Mouse (Mus musculus): ENCODE results near the gene Vta1.
A peak's percentile ranks its signal among the peaks of the same experiment; 100 is the strongest.

Vta1 gene

GRCm38 (mm10) chr10:14705072-14706066 lies at the start of gene Vta1, which contains the start of gene Nmbr:
TSS of gene Vta1 (minus strand) at chr10:14705560.
TSS of gene Nmbr (plus strand) at chr10:14705591.
- peak; percentile 98 for DNase-seq (ENCODE audit: low read depth)

- peak; percentile 89 for DNase-seq (ENCODE audit: low read depth)
These were observed 28.9 kb upstream of the Vta1 start for GRCm38 (mm10) chr10:14734285-14734684.

- DNase-seq (ENCODE audit: low read depth): no peak
These were observed 20.3 kb upstream of the Vta1 start for GRCm38 (mm10) chr10:14725671-14726070.

GRCm38 (mm10) chr10:14718114-14718513 lies 12.8 kb upstream of the Vta1 start, which contains the start of gene Gje1:
TSS of gene Gje1 (minus strand) at chr10:14718214.
- DNase-seq (ENCODE audit: low read depth): no peak

- DNase-seq (ENCODE audit: low read depth): no peak
These were observed 1.4 kb downstream of the Vta1 start for GRCm38 (mm10) chr10:14703830-14704420.

GRCm38 (mm10) chr10:14703239-14703638 lies 2.1 kb downstream of the Vta1 start:
- no peak for DNase-seq (ENCODE audit: low read depth)

- no peak for DNase-seq (ENCODE audit: low read depth)
These were observed 15.0 kb downstream of the Vta1 start for GRCm38 (mm10) chr10:14690349-14690748.

- no peak for DNase-seq (ENCODE audit: low read depth)
These were observed 16.4 kb downstream of the Vta1 start for GRCm38 (mm10) chr10:14688785-14689442.

- DNase-seq (ENCODE audit: low read depth): no peak
These were observed 19.7 kb downstream of the Vta1 start for GRCm38 (mm10) chr10:14685663-14686062.

- no peak for DNase-seq (ENCODE audit: low read depth)
These were observed 39.2 kb downstream of the Vta1 start for GRCm38 (mm10) chr10:14666147-14666546.

- DNase-seq (ENCODE audit: low read depth): peak; percentile 63
These were observed 44.5 kb downstream of the Vta1 start for GRCm38 (mm10) chr10:14660875-14661274.

- DNase-seq (ENCODE audit: low read depth): peak; percentile 93
These were observed 65.7 kb downstream of the Vta1 start for GRCm38 (mm10) chr10:14639635-14640034.

GRCm38 (mm10) chr10:14639043-14639442 lies 66.3 kb downstream of the Vta1 start:
- DNase-seq (ENCODE audit: low read depth): no peak

- DNase-seq (ENCODE audit: low read depth): peak; percentile 74
These were observed 79.7 kb downstream of the Vta1 start for GRCm38 (mm10) chr10:14625706-14626105.

- peak; percentile 84 for DNase-seq (ENCODE audit: low read depth)
These were observed 86.2 kb downstream of the Vta1 start for GRCm38 (mm10) chr10:14619156-14619555.

GRCm38 (mm10) chr10:14618301-14618700 lies 87.1 kb downstream of the Vta1 start:
- DNase-seq (ENCODE audit: low read depth): peak; percentile 48

GRCm38 (mm10) chr10:14615441-14615840 lies 89.9 kb downstream of the Vta1 start:
- DNase-seq (ENCODE audit: low read depth): peak; percentile 62

- no peak for DNase-seq (ENCODE audit: low read depth)
These were observed 97.8 kb downstream of the Vta1 start for GRCm38 (mm10) chr10:14607597-14607996.

Measured in NIH3T3 (cell line).